Mouse (Mus musculus) adrenal gland, postnatal 25 days (tissue): ENCODE results near the gene Il2ra. TPM values are rescaled to one million over a fixed set of nuclear protein-coding genes. Genes with fewer than 3 reads are reported as not detected.
A peak's percentile ranks its signal among the peaks of the same experiment; 100 is the strongest.
"Not testable (repeated sequence)": the region's sequence is repeated elsewhere in the genome, so short reads cannot be mapped to it uniquely, and the experiment has no call there.

Experiments used
- DNase-seq: peaks from one replicate; pipeline ENCODE4 v3.0.0; 2021; ENCODE audit warnings: mixed read lengths
- long read RNA-seq: library from polyadenylated mRNA; stranded (forward); transcript quantifications from one replicate; pipeline ENCODE4 v2.0.0, GENCODE M21; 2021
- total RNA-seq: library from RNA; stranded (reverse); gene quantifications from 2 replicates; pipeline ENCODE4 v1.2.3, GENCODE M21; 2021

Gene Il2ra
- total RNA-seq, result 0.12 TPM in 1 of 2 replicates, not detected in the other
- long read RNA-seq, result 0 reads

- no peak for DNase-seq
These were observed at the start of gene Il2ra for GRCm38 (mm10) chr2:11642451-11642941. Gene Il2ra, plus strand, starts transcription at chr2:11642807.

- no peak for DNase-seq
These were observed 45.9 kb upstream of the Il2ra start for GRCm38 (mm10) chr2:11596690-11597089.

GRCm38 (mm10) chr2:11597906-11598305 lies 44.7 kb upstream of the Il2ra start:
- no peak for DNase-seq

- no peak for DNase-seq
These were observed 40.8 kb upstream of the Il2ra start for GRCm38 (mm10) chr2:11601795-11602194.

- peak; percentile 95 for DNase-seq
These were observed 39.8 kb upstream of the Il2ra start for GRCm38 (mm10) chr2:11602506-11603489.

- no peak for DNase-seq
These were observed 38.6 kb upstream of the Il2ra start, which contains the start of gene Rbm17 for GRCm38 (mm10) chr2:11604053-11604452. Gene Rbm17, minus strand, starts transcription at chr2:11604153.

- DNase-seq, result no peak
These were observed 37.7 kb upstream of the Il2ra start for GRCm38 (mm10) chr2:11604911-11605310.

GRCm38 (mm10) chr2:11606718-11607117 lies 35.9 kb upstream of the Il2ra start:
- not testable (repeated sequence) for DNase-seq

- not testable (repeated sequence) for DNase-seq
These were observed 29.7 kb upstream of the Il2ra start for GRCm38 (mm10) chr2:11612939-11613338.

GRCm38 (mm10) chr2:11616846-11617245 lies 25.8 kb upstream of the Il2ra start:
- DNase-seq, result no peak

- no peak for DNase-seq
These were observed 23.0 kb upstream of the Il2ra start for GRCm38 (mm10) chr2:11619598-11619997.

- no peak for DNase-seq
These were observed 19.4 kb upstream of the Il2ra start for GRCm38 (mm10) chr2:11623173-11623572.

GRCm38 (mm10) chr2:11623726-11624125 lies 18.9 kb upstream of the Il2ra start:
- DNase-seq, result no peak

GRCm38 (mm10) chr2:11625890-11626289 lies 16.7 kb upstream of the Il2ra start, which contains the start of gene Gm17490:
Gene Gm17490, minus strand, starts transcription at chr2:11626264.
- no peak for DNase-seq

- no peak for DNase-seq
These were observed 7.6 kb upstream of the Il2ra start for GRCm38 (mm10) chr2:11635035-11635434.

- DNase-seq, result no peak
These were observed 7.0 kb upstream of the Il2ra start for GRCm38 (mm10) chr2:11635471-11636137.

GRCm38 (mm10) chr2:11636138-11636480 lies 6.5 kb upstream of the Il2ra start:
- DNase-seq, result no peak

GRCm38 (mm10) chr2:11637115-11637514 lies 5.5 kb upstream of the Il2ra start:
- no peak for DNase-seq

- no peak for DNase-seq
These were observed 1.4 kb downstream of the Il2ra start for GRCm38 (mm10) chr2:11644057-11644456.

- no peak for DNase-seq
These were observed 2.7 kb downstream of the Il2ra start for GRCm38 (mm10) chr2:11645297-11645696.

- no peak for DNase-seq
These were observed 8.9 kb downstream of the Il2ra start for GRCm38 (mm10) chr2:11651476-11651875.

- DNase-seq, result no peak
These were observed 9.6 kb downstream of the Il2ra start for GRCm38 (mm10) chr2:11652196-11652595.

- DNase-seq, result no peak
These were observed 10.2 kb downstream of the Il2ra start for GRCm38 (mm10) chr2:11652780-11653179.
